Mouse (Mus musculus): ENCODE measurements at regions not wholly inside any gene's neighbourhood (a gene's known extent, or its start where the extent isn't known, plus 50 kb on each side); places are given as distances from the start of the nearest gene placed in this dataset.
A peak's percentile ranks its signal among the peaks of the same experiment; 100 is the strongest.

GRCm38 (mm10) chr5:121078531-121078930, 68.6 kb upstream of the Rph3a start:
- DNase-seq (ENCODE audit: low spot score) = peak; percentile 54

DNA sequence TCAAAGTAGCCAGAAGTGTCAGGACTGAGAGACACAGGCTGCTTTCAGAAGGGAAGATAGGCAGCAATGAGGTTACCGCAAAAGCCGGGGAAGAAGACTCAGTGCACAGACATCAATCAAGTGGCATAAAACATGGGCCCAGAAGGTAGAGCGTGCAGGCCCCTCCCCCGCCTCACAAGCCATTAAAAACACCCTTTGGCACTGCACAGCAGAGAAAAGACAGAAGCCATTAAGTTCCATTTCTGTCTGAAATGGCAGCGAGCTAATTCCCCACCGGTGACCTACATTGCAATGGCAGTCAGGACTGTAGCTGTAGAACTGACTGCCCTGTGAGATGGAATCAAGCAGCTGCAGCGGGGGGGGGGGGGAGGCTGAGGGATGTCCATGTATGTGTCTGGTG, 66.8 kb upstream of the Rph3a start:
- no peak for DNase-seq (ENCODE audit: low spot score)

GRCm38 (mm10) chr5:121068821-121069220, 58.9 kb upstream of the Rph3a start:
- peak; percentile 28 for DNase-seq (ENCODE audit: low spot score)

- DNase-seq (ENCODE audit: low spot score) = no peak
These were observed 54.8 kb upstream of the Rph3a start for GRCm38 (mm10) chr5:121064721-121065120.

- no peak for DNase-seq (ENCODE audit: low spot score)
These were observed 53.2 kb upstream of the Rph3a start for GRCm38 (mm10) chr5:121062930-121063584.

DNA sequence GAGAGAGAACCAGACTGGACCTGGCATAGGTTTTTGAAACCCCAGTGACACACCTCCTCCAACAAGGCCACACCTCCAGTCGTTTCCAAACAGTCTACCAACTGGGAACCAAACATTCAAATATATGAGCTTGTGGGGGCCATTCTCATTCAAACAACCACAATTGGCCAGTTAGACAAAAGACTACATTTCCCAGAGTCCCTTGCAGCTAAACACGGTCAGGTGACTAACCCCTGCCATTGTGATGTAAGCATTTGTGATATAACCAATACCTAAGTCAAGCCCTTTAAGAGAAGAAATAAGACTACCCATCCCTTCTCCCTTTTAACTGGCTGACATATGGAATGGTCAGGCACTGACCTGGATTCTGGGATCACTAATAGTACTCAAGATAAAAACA, 51.8 kb upstream of the Rph3a start:
- no peak for DNase-seq (ENCODE audit: low spot score)
